Mouse (Mus musculus) liver, embryonic 12.5 days (tissue): ENCODE measurements around the gene Syvn1. TPM values are rescaled to one million over a fixed set of nuclear protein-coding genes. Genes with fewer than 3 reads are reported as not detected.

ENCODE experiments used
- ATAC-seq: fragments of 200-750 bp; cut with Nextera tagmentation; 2 replicates; pipeline ENCODE4 v1.8.0; 2017; ENCODE audit warnings: moderate number of reproducible peaks, mild to moderate bottlenecking, moderate library complexity
- H3K27ac ChIP-seq: fragments of 300-500 bp; sonication (generic); 2 replicates; pipeline ENCODE4 v1.5.1; 2016; ENCODE audit warnings: mild to moderate bottlenecking
- H3K27me3 ChIP-seq: fragments of 300-500 bp; sonication (generic); replicated peaks from 2 replicates; pipeline ENCODE4 v1.6.1; 2016; ENCODE audit warnings: mild to moderate bottlenecking, moderate library complexity
- H3K36me3 ChIP-seq: fragments of 300-500 bp; sonication (generic); 2 replicates; pipeline ENCODE4 v1.6.1; 2016; ENCODE audit warnings: mild to moderate bottlenecking, moderate library complexity
- H3K4me1 ChIP-seq: fragments of 300-500 bp; sonication (generic); 2 replicates; pipeline ENCODE4 v1.6.1; 2016
- H3K4me2 ChIP-seq: fragments of 300-500 bp; sonication (generic); 2 replicates; pipeline ENCODE4 v1.6.1; 2016; ENCODE audit warnings: mild to moderate bottlenecking, moderate library complexity
- H3K4me3 ChIP-seq: fragments of 300-500 bp; sonication (generic); 2 replicates; pipeline ENCODE4 v1.5.1; 2016; ENCODE audit warnings: mild to moderate bottlenecking, moderate library complexity
- H3K9ac ChIP-seq: fragments of 300-500 bp; sonication (generic); 2 replicates; pipeline ENCODE4 v1.6.1; 2016; ENCODE audit warnings: mild to moderate bottlenecking, moderate library complexity
- H3K9me3 ChIP-seq: fragments of 300-500 bp; sonication (generic); replicated peaks from 2 replicates; pipeline ENCODE4 v1.6.1; 2016; ENCODE audit warnings: mild to moderate bottlenecking, moderate library complexity
- WGBS: fragments of 180-500 bp; shearing (Covaris S2); methylation state at CpG from one replicate; pipeline ENCODE4 v1.1.7; 2016; ENCODE audit not compliant: insufficient replicate concordance; 5-methylcytosine and 5-hydroxymethylcytosine counted together
- polyA plus RNA-seq: library from polyadenylated mRNA; unstranded; fragments of >200 nt; fragmentation: Nextera tagmentation; extraction: Ambion mirVana; gene quantifications from 2 replicates; pipeline ENCODE4 v1.2.1, GENCODE M21; 2016

Syvn1 gene
- polyA plus RNA-seq, 1 experiment from 2014 or later = 19.4 TPM

DNA sequence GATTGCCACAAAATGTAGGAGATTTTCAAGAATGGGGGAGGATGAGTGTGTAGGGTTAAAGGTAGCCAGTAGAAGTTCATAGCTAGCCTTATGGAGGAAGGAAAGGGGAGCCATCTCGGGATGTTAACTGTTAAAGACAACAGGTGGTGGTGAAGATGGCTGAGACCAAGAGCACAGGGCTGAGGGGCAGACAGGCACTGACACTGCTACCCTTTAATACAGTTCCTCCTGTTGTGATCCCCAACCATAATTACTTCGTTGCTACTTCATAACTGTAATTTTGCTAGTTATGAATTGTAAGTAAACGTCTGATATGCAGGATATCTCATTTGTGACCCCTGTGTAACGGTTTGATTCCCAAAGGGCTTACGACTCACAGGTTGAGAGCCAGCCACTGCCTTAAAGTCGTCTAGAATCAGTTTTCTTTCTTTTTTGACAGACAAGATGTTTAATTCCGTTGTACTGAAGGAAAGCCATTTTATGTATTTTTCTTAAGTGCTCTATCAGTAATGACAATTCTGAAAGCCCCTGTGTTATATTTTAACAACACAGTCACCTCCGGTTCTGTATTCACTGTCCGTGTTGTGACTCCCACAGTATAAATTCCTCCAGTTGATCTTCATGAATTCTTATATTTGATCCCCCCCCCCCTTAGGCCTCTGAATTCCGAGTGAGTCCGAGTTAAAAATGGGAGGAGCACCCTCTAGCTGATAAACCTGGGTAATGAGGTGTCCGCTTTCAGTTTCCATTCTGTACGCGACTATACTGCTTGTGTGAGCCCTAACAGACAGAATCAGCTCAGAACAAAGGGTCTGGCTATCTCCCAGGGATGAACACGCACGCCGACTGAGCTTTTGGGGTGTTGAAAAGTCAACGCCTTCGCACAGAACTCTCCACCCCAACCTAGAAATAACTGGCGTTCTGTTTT is 746 bp upstream of the Syvn1 start:
- Histone ChIP-seq H3K9ac (peak overlapping the region; percentile 94), H3K36me3 (peaks cover 32% of the 10 kb centered on the region), H3K4me3 (peak overlapping the region; percentile 97), H3K9me3 (no peaks in the 10 kb centered on the region), H3K4me2 (peak overlapping the region; percentile 99), H3K4me1 (peaks cover 41% of the 10 kb centered on the region), H3K27ac (peak overlapping the region; percentile 99), H3K27me3 (no peaks in the 10 kb centered on the region)
- peak; percentile 51 for ATAC-seq
- 12% methylated on average over 20 of the region's 20 CpGs for WGBS

- Histone ChIP-seq H3K4me2 (peak overlapping the region; percentile 99), H3K27me3 (no peaks in the 10 kb centered on the region), H3K4me1 (peaks cover 42% of the 10 kb centered on the region), H3K9ac (peak overlapping the region; percentile 94), H3K36me3 (peaks cover 49% of the 10 kb centered on the region), H3K4me3 (peak overlapping the region; percentile 97), H3K9me3 (no peaks in the 10 kb centered on the region), H3K27ac (peak overlapping the region; percentile 99)
- peak; percentile 11 for ATAC-seq
- 1% methylated on average over 44 of the region's 44 CpGs for WGBS
Observed at GRCm38 (mm10) chr19:6047154-6047898, 950 bp downstream of the Syvn1 start.

DNA sequence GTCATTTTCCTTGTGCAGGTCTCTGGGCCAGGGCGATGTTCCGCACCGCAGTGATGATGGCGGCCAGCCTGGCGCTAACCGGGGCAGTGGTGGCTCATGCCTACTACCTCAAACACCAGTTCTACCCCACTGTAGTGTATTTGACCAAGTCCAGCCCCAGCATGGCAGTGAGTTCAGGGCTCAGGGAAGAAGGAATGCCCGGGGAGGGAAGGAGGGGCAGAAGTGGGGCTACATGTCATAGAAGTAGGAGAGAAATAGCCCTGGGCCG is 1.5 kb downstream of the Syvn1 start:
- no peak for ATAC-seq
- Histone ChIP-seq H3K4me3 (peak overlapping the region; percentile 97), H3K9ac (peak overlapping the region; percentile 94), H3K4me1 (peaks cover 46% of the 10 kb centered on the region), H3K27ac (peak overlapping the region; percentile 99), H3K36me3 (peaks cover 54% of the 10 kb centered on the region), H3K4me2 (peak overlapping the region; percentile 99), H3K27me3 (no peaks in the 10 kb centered on the region), H3K9me3 (no peaks in the 10 kb centered on the region)
- WGBS = 80% methylated on average over 8 of the region's 8 CpGs

GRCm38 (mm10) chr19:6048681-6049410 is 2.5 kb downstream of the Syvn1 start:
- Histone ChIP-seq H3K27me3 (no peaks in the 10 kb centered on the region), H3K4me3 (peak overlapping the region; percentile 97), H3K4me1 (peaks cover 55% of the 10 kb centered on the region), H3K4me2 (peak overlapping the region; percentile 99), H3K9me3 (no peaks in the 10 kb centered on the region), H3K36me3 (peaks cover 64% of the 10 kb centered on the region), H3K27ac (peak overlapping the region; percentile 99), H3K9ac (peak overlapping the region; percentile 94)
- 54% methylated on average over 11 of the region's 11 CpGs for WGBS
- ATAC-seq = no peak

- no peak overlapping the region for H3K4me2 ChIP-seq
- H3K4me3 ChIP-seq = no peak overlapping the region
- no peaks in the 10 kb centered on the region for H3K9me3 ChIP-seq
- ATAC-seq = no peak
- 83% methylated on average over 7 of the region's 7 CpGs for WGBS
- no peak overlapping the region for H3K9ac ChIP-seq
- no peaks in the 10 kb centered on the region for H3K27me3 ChIP-seq
- H3K4me1 ChIP-seq = peaks cover 52% of the 10 kb centered on the region
- H3K36me3 ChIP-seq = peaks cover 89% of the 10 kb centered on the region
- H3K27ac ChIP-seq = no peak overlapping the region
Observed at GRCm38 (mm10) chr19:6052516-6052915, 6.1 kb downstream of the Syvn1 start.

DNA sequence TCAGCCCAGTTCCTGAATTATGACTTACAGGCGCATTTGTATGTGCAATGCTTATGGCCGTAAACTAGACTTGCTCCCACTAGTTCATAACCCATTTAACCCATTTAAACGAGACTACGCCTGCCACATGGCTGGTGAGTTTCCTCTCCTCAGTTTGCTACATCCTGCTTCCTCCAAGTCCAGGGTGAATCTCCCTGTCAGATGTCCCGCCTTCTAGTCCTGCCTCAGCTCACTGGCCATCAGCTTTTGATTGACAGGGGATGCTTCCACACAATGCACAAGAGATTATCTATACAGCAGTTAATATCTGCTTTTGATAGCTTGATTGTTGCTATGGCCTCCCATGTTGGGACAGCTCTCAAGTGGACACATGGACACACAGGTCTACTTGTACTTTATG is 7.9 kb downstream of the Syvn1 start:
- peaks cover 82% of the 10 kb centered on the region for H3K36me3 ChIP-seq
- H3K9me3 ChIP-seq = no peaks in the 10 kb centered on the region
- 0 out of 2 replicates have a peak overlapping the region, but pooled peaks have one; percentile 10 for H3K27ac ChIP-seq
- 74% methylated on average over 5 of the region's 5 CpGs for WGBS
- H3K4me2 ChIP-seq = no peak overlapping the region
- peaks cover 44% of the 10 kb centered on the region for H3K4me1 ChIP-seq
- no peak for ATAC-seq
- H3K4me3 ChIP-seq = no peak overlapping the region
- no peak overlapping the region for H3K9ac ChIP-seq
- no peaks in the 10 kb centered on the region for H3K27me3 ChIP-seq

GRCm38 (mm10) chr19:6056696-6057095 is 10.3 kb downstream of the Syvn1 start:
- peaks cover 54% of the 10 kb centered on the region for H3K4me1 ChIP-seq
- no peaks in the 10 kb centered on the region for H3K27me3 ChIP-seq
- peaks cover 72% of the 10 kb centered on the region for H3K36me3 ChIP-seq
- H3K9me3 ChIP-seq = no peaks in the 10 kb centered on the region
- peak overlapping the region; percentile 94 for H3K9ac ChIP-seq
- H3K4me2 ChIP-seq = peak overlapping the region; percentile 86
- WGBS = 55% methylated on average over 4 of the region's 4 CpGs
- peak overlapping the region; percentile 86; the same call in 1 of the 2 replicates for H3K27ac ChIP-seq
- no peak for ATAC-seq
- peak overlapping the region; percentile 95 for H3K4me3 ChIP-seq

DNA sequence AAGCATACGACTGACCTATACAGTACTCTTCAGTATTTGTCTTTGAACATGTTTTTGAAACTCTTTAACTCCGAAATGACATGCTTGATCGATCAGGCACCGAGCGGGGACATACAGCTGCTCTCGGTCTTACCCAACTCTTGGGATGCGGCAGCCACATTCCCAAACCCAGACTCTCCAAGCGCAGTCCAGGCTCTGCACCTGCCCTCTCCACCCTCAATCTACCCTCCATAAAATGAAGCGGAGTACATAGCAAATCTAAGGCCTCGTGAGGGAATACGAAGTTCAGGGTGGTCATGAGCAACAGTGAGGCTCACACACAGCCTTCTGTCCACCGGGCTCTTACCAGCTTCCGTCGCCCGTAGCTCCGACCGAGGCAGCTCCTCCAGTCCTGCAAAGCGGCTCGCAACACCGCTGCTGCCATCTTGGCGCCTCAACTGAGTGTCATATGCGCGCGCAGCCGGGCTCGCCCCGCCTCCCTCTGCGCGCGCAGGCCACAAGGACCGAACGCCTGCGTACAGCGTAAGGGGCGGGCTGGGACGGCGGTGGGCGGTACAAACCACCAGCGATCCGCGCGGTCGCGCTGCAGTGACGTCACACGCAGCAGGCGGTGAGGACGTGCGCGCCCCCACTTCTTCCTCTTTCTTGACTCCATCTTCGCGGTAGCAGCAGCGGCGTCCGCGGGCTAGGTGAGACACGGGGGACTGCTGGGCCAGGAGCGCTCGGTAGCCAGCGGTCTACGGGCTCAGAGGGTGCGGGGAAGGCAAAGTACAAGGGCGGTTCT is 11.1 kb downstream of the Syvn1 start, which contains the start of the genes Mrpl49 and Fau:
Mrpl49 (minus strand) TSS at position 473 of the 784 bp plus-strand sequence.
Fau (plus strand) TSS at position 532 of the 784 bp plus-strand sequence.
- Histone ChIP-seq H3K4me3 (peak within 1 kb of the TSS; percentile 95), H3K4me2 (peak within 1 kb of the TSS; percentile 86), H3K27me3 (no peaks in the 10 kb centered on the region), H3K27ac (peak within 1 kb of the TSS; percentile 86), H3K9me3 (no peaks in the 10 kb centered on the region), H3K9ac (peak within 1 kb of the TSS; percentile 94), H3K4me1 (peaks cover 61% of the 10 kb centered on the region), H3K36me3 (peaks cover 64% of the 10 kb centered on the region)
- peak; percentile 82 for ATAC-seq
- WGBS = under 1% methylated on average over 63 of the region's 63 CpGs

DNA sequence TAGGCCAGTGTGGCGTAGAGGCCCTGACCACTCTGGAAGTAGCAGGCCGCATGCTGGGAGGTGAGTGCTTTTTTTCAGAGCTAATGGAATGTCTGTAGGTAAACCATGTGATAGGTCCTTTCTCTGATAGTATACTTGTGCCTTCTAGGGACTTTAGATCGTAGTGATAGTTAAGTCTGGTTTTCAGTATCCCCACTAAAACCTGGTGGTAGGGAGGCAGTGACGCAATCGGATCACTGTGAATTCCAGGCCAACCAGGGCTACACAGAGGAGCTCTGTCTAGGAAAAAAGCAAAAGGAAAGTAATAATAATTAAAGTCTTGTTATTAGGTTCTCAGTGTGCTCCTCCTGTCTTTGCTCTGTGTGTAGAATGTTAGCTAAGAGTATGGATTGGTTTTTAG is 12.1 kb downstream of the Syvn1 start:
- H3K4me2 ChIP-seq = peak overlapping the region; percentile 86
- peak overlapping the region; percentile 95 for H3K4me3 ChIP-seq
- peaks cover 57% of the 10 kb centered on the region for H3K36me3 ChIP-seq
- H3K27me3 ChIP-seq = no peaks in the 10 kb centered on the region
- ATAC-seq = no peak
- peak overlapping the region; percentile 86 for H3K27ac ChIP-seq
- WGBS = 13% methylated on average over 5 of the region's 5 CpGs
- H3K9me3 ChIP-seq = no peaks in the 10 kb centered on the region
- H3K9ac ChIP-seq = peak overlapping the region; percentile 94
- H3K4me1 ChIP-seq = peaks cover 61% of the 10 kb centered on the region

DNA sequence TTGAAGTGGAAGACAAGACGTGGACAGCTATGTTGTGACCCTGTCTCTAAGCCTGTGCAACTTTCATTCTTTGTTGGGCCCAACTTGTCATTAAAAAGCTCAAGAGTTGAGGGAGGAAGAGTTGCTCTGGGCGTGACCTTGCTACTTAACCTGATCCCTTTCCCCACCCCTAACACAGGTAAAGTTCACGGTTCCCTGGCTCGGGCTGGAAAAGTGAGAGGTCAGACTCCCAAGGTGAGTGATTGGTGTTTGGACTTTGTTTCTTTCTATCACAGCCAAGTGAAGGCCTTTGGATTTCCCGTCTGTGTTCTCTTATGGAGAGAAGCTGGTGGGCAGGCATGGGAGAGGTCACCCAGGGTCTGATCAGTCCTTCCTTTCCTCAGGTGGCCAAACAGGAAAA is 12.6 kb downstream of the Syvn1 start:
- H3K27me3 ChIP-seq = no peaks in the 10 kb centered on the region
- peak overlapping the region; percentile 94 for H3K9ac ChIP-seq
- H3K4me2 ChIP-seq = peak overlapping the region; percentile 86
- peaks cover 55% of the 10 kb centered on the region for H3K36me3 ChIP-seq
- ATAC-seq = no peak
- no peaks in the 10 kb centered on the region for H3K9me3 ChIP-seq
- H3K27ac ChIP-seq = peak overlapping the region; percentile 86
- WGBS = 59% methylated on average over 5 of the region's 5 CpGs
- peak overlapping the region; percentile 95 for H3K4me3 ChIP-seq
- peaks cover 61% of the 10 kb centered on the region for H3K4me1 ChIP-seq

DNA sequence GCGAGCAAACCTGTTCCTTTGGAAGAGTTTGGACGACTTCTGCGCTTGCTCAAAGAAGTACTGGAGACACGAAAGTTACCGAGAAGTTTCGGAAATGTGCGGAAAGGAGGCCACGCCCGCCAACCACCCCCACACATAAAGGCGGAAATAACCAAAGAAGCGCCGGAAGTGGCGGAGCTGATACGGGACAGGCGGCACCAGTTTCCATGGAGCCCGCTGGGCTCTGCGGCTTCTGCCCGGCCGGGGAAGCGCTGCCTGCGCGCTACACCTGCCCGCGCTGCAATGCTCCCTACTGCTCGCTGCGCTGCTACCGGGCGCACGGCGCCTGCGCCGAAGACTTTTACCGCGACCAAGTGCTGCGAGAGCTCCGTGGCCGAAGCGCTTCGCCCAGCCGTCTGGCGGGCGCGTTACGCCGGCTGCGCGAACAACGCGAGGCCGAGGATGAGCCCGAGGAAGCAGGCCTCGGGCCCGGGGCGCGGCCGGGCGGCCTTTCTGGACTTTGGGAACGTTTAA is 14.7 kb downstream of the Syvn1 start, which contains the start of gene Znhit2:
Znhit2 (plus strand) TSS at position 172 of the 513 bp plus-strand sequence.
- Histone ChIP-seq H3K9me3 (no peaks in the 10 kb centered on the region), H3K4me2 (peak within 1 kb of the TSS; percentile 100), H3K36me3 (peaks cover 34% of the 10 kb centered on the region), H3K4me3 (peak within 1 kb of the TSS; percentile 92), H3K9ac (peak within 1 kb of the TSS; percentile 96), H3K27ac (peak within 1 kb of the TSS; percentile 99), H3K4me1 (peaks cover 58% of the 10 kb centered on the region), H3K27me3 (no peaks in the 10 kb centered on the region)
- WGBS = under 1% methylated on average over 58 of the region's 58 CpGs
- peak; percentile 74 for ATAC-seq
